Mouse (Mus musculus): ENCODE data around the gene Rtl6. TPM values are rescaled to one million over a fixed set of nuclear protein-coding genes. Genes with fewer than 3 reads are reported as not detected.

The Rtl6 gene
- polyA plus RNA-seq, 2 experiments, result 13.4 to 16.9 TPM

- no peak for ATAC-seq (ENCODE audit: low FRiP score, low read depth)
- H3K27me3 ChIP-seq (ENCODE audit: control insufficient read depth, insufficient read depth, low read length), result no peaks in the 10 kb centered on the region
Measured at GRCm38 (mm10) chr15:84504895-84505294, 52.7 kb downstream of the Rtl6 start.

More at GRCm38 (mm10) chr15:84504895-84505294, 52.7 kb downstream of the Rtl6 start:
- 0 out of 2 replicates have a peak, but pooled peaks cover 3% of the 10 kb centered on the region for H3K4me1 ChIP-seq (ENCODE audit: control insufficient read depth, insufficient read depth, low read length)
- no peak overlapping the region for H3K4me3 ChIP-seq (replicated peaks; ENCODE audit: low read length)
- H3K9ac ChIP-seq (ENCODE audit: low read depth, low read length, severe bottlenecking), result no peak overlapping the region
- 17% methylated on average over 7 of the region's 7 CpGs for WGBS
- H3K36me3 ChIP-seq (ENCODE audit: control insufficient read depth, insufficient read depth, low read length), result no peaks in the 10 kb centered on the region
- TF ChIP-seq POLR2A (IDR thresholded peaks at IDR 0.05; ENCODE audit: borderline replicate concordance, extremely low read depth, insufficient read depth, insufficient read length), result no peak
- H3K9me3 ChIP-seq (ENCODE audit: control insufficient read depth, low read length), result no peaks in the 10 kb centered on the region
- H3K27ac ChIP-seq (replicated peaks; ENCODE audit: low read depth, low read length), result no peak overlapping the region
- no peak overlapping the region for H3K4me2 ChIP-seq (replicated peaks; ENCODE audit: low read depth, low read length, severe bottlenecking)
- no peak for DNase-seq (ENCODE audit: low spot score)

Other genes with a start within 250 kb of the Rtl6 start
- 3.6 and 3.9 TPM in 2 replicates for gene Parvg, start 233.8 kb downstream of the Rtl6 start, polyA plus RNA-seq (2012; rRNA removed)
- 2.5 and 2.8 TPM in 2 replicates for gene Parvg, start 233.8 kb downstream of the Rtl6 start, polyA plus RNA-seq (2014; fragmentation: Nextera tagmentation; extraction: Ambion mirVana)
- gene Shisal1, start 110.7 kb downstream of the Rtl6 start, polyA plus RNA-seq (2012; rRNA removed), result 7.7 and 8.7 TPM in 2 replicates
- 4.9 and 5.8 TPM in 2 replicates for gene Shisal1, start 110.7 kb downstream of the Rtl6 start, polyA plus RNA-seq (2014; fragmentation: Nextera tagmentation; extraction: Ambion mirVana)
- 41.4 and 52.9 TPM in 2 replicates for gene Prr5, start 111.8 kb upstream of the Rtl6 start, polyA plus RNA-seq (2012; rRNA removed)
- gene Prr5, start 111.8 kb upstream of the Rtl6 start, polyA plus RNA-seq (2014; fragmentation: Nextera tagmentation; extraction: Ambion mirVana), result 29.7 and 29.8 TPM in 2 replicates
- gene Arhgap8, start 162.2 kb upstream of the Rtl6 start, polyA plus RNA-seq (2012; rRNA removed), result 5.2 and 5.4 TPM in 2 replicates
- gene Arhgap8, start 162.2 kb upstream of the Rtl6 start, polyA plus RNA-seq (2014; fragmentation: Nextera tagmentation; extraction: Ambion mirVana), result 7.0 and 8.2 TPM in 2 replicates

Measured in limb, embryonic 14.5 days (tissue).